ENCODE assay signal across 8 mouse cellular contexts in genomic region chr4:115059871-115060270, GRCm38 (mm10). TPM values are rescaled to one million over a fixed set of nuclear protein-coding genes. Genes with fewer than 3 reads are reported as not detected.
DNase-seq lines count a peak whose midpoint lies in the region; ATAC-seq lines count a peak whose summit lies in the region.

No protein-coding gene starts in this region.

- H3K4me2 ChIP-seq in neural tube, embryonic 11.5 days (ENCODE audit: low read depth): no peak overlapping the region

- no peak for ATAC-seq in neural tube, embryonic 11.5 days (ENCODE audit: insufficient read depth, low FRiP score, low TSS enrichment)

- intact Hi-C loops in heart, postnatal 36 days (cut with DNase I): loop anchor here (2.0 to 5.0 kb wide), 2 partner anchors 15 to 158 kb away; no protein-coding TSS in a partner anchor

- DNase-seq in lung, adult 18-20 months: peak; percentile 28 to 47
- no peak for DNase-seq in lung, postnatal 25 days (ENCODE audit: low spot score)
- peak; percentile 40 to 41 for DNase-seq in heart, postnatal 36 days
- peak; percentile 58 for DNase-seq in liver
- DNase-seq in neural tube, embryonic 11.5 days (ENCODE audit: low spot score): peak; percentile 41
- no peak for DNase-seq in B cell, adult 2 months
- no peak for DNase-seq in ovary, adult 18-20 months (ENCODE audit: low spot score)
- DNase-seq in right cerebral cortex, postnatal 14 days: no peak

- H3K27me3 ChIP-seq in neural tube, embryonic 11.5 days (ENCODE audit: control insufficient read depth, insufficient read depth, low read length): peaks cover 98% of the 10 kb centered on the region

- H3K9me3 ChIP-seq in neural tube, embryonic 11.5 days (ENCODE audit: control insufficient read depth, low read length): no peaks in the 10 kb centered on the region

- no peak overlapping the region; the same call in 1 of the 2 replicates for H3K4me3 ChIP-seq in neural tube, embryonic 11.5 days (ENCODE audit: low read depth, low read length)

- H3K27ac ChIP-seq in neural tube, embryonic 11.5 days (ENCODE audit: low read depth, low read length): no peak overlapping the region

- no peaks in the 10 kb centered on the region for H3K36me3 ChIP-seq in neural tube, embryonic 11.5 days (ENCODE audit: control insufficient read depth, insufficient read depth, low read length)

- WGBS in neural tube, embryonic 11.5 days: 2% methylated on average over 12 of the region's 12 CpGs

- peaks cover 13% of the 10 kb centered on the region for H3K4me1 ChIP-seq in neural tube, embryonic 11.5 days (ENCODE audit: control insufficient read depth, insufficient read depth, low read length)

- no peak overlapping the region for H3K9ac ChIP-seq in neural tube, embryonic 11.5 days (ENCODE audit: low read length)

RNA-seq across cellular contexts. Expression of gene Tal1, which starts 3.6 kb away (rescaled TPM):
- total RNA-seq in heart, postnatal 36 days (2021): 1 to 10 TPM; 4.0 to 4.3 TPM
- polyA plus RNA-seq in neural tube, embryonic 11.5 days (2014; fragmentation: Nextera tagmentation; extraction: Ambion mirVana): 6.7 and 7.5 TPM in 2 replicates

RNA-seq across cellular contexts. Expression of gene Pdzk1ip1, which starts 28.6 kb away (rescaled TPM):
- not detected for total RNA-seq in heart, postnatal 36 days (2021)
- polyA plus RNA-seq in neural tube, embryonic 11.5 days (2014; fragmentation: Nextera tagmentation; extraction: Ambion mirVana): 9.7 and 14.7 TPM in 2 replicates

RNA-seq across cellular contexts. Expression of gene Stil, which starts 59.9 kb away (rescaled TPM):
- total RNA-seq in heart, postnatal 36 days (2021): under 1 TPM; 0.16 to 0.28 TPM
- 15.3 and 18.9 TPM in 2 replicates for polyA plus RNA-seq in neural tube, embryonic 11.5 days (2014; fragmentation: Nextera tagmentation; extraction: Ambion mirVana)

Comparison
In these comparisons a context has a peak if more than half of its experiments do, and no peak if none do; other contexts are left out.
1. DNase-seq: peak in lung, adult 18-20 months (2 of 2), heart, postnatal 36 days (2 of 2), liver (single experiment) and neural tube, embryonic 11.5 days (single experiment); none in lung, postnatal 25 days (single experiment), B cell, adult 2 months (0 of 2), ovary, adult 18-20 months (single experiment) and right cerebral cortex, postnatal 14 days (single experiment).